Mouse (Mus musculus): Measurements from ENCODE around the gene Snap47. TPM values are rescaled to one million over a fixed set of nuclear protein-coding genes. Genes with fewer than 3 reads are reported as not detected.
"Not testable (repeated sequence)": the region's sequence is repeated elsewhere in the genome, so short reads cannot be mapped to it uniquely, and the experiment has no call there.

Gene Snap47
- polyA plus RNA-seq, 1 experiment from 2014 or later, result 614 TPM

GRCm38 (mm10) chr11:59367955-59368354 is 83.0 kb downstream of the Snap47 start:
- not testable (repeated sequence) for H3K36me3 ChIP-seq (ENCODE audit: control insufficient read depth, insufficient read depth, low read length); H3K27ac ChIP-seq (ENCODE audit: low read length); H3K4me3 ChIP-seq (ENCODE audit: low read depth, low read length); H3K27me3 ChIP-seq (ENCODE audit: control insufficient read depth, insufficient read depth, low read depth, low read length); H3K4me1 ChIP-seq (ENCODE audit: control insufficient read depth, insufficient read depth, low read length); ATAC-seq; H3K9ac ChIP-seq (ENCODE audit: low read depth, low read length); H3K4me2 ChIP-seq (ENCODE audit: low read length); H3K9me3 ChIP-seq (replicated peaks; ENCODE audit: control insufficient read depth, low read length, poor library complexity, severe bottlenecking)
- 82% methylated on average over 4 of the region's 4 CpGs for WGBS

- Histone ChIP-seq H3K9me3 (replicated peaks; ENCODE audit: control insufficient read depth, low read length, poor library complexity, severe bottlenecking) (no peaks in the 10 kb centered on the region), H3K27me3 (ENCODE audit: control insufficient read depth, insufficient read depth, low read depth, low read length) (no peaks in the 10 kb centered on the region), H3K4me2 (ENCODE audit: low read length) (no peak overlapping the region), H3K4me1 (ENCODE audit: control insufficient read depth, insufficient read depth, low read length) (no peaks in the 10 kb centered on the region), H3K27ac (ENCODE audit: low read length) (no peak overlapping the region), H3K36me3 (ENCODE audit: control insufficient read depth, insufficient read depth, low read length) (no peaks in the 10 kb centered on the region), H3K4me3 (ENCODE audit: low read depth, low read length) (no peak overlapping the region), H3K9ac (ENCODE audit: low read depth, low read length) (no peak overlapping the region)
- WGBS, result 18% methylated on average over 3 of the region's 3 CpGs
- no peak for ATAC-seq
Observed at GRCm38 (mm10) chr11:59366633-59367032, 84.4 kb downstream of the Snap47 start.

- Histone ChIP-seq H3K9me3 (replicated peaks; ENCODE audit: control insufficient read depth, low read length, poor library complexity, severe bottlenecking) (no peaks in the 10 kb centered on the region), H3K36me3 (ENCODE audit: control insufficient read depth, insufficient read depth, low read length) (no peaks in the 10 kb centered on the region), H3K27me3 (ENCODE audit: control insufficient read depth, insufficient read depth, low read depth, low read length) (no peaks in the 10 kb centered on the region), H3K9ac (ENCODE audit: low read depth, low read length) (no peak overlapping the region), H3K4me3 (ENCODE audit: low read depth, low read length) (no peak overlapping the region), H3K4me2 (ENCODE audit: low read length) (no peak overlapping the region), H3K27ac (ENCODE audit: low read length) (no peak overlapping the region), H3K4me1 (ENCODE audit: control insufficient read depth, insufficient read depth, low read length) (no peaks in the 10 kb centered on the region)
- WGBS, result 37% methylated on average over 3 of the region's 3 CpGs
- ATAC-seq, result no peak
Observed at GRCm38 (mm10) chr11:59366031-59366430, 85.0 kb downstream of the Snap47 start.

GRCm38 (mm10) chr11:59364417-59364816 is 86.6 kb downstream of the Snap47 start:
- ATAC-seq, result no peak
- WGBS, result 59% methylated on average over 3 of the region's 3 CpGs
- Histone ChIP-seq H3K27me3 (ENCODE audit: control insufficient read depth, insufficient read depth, low read depth, low read length) (no peaks in the 10 kb centered on the region), H3K36me3 (ENCODE audit: control insufficient read depth, insufficient read depth, low read length) (no peaks in the 10 kb centered on the region), H3K27ac (ENCODE audit: low read length) (no peak overlapping the region), H3K4me3 (ENCODE audit: low read depth, low read length) (no peak overlapping the region), H3K4me1 (ENCODE audit: control insufficient read depth, insufficient read depth, low read length) (no peaks in the 10 kb centered on the region), H3K9ac (ENCODE audit: low read depth, low read length) (no peak overlapping the region), H3K9me3 (replicated peaks; ENCODE audit: control insufficient read depth, low read length, poor library complexity, severe bottlenecking) (no peaks in the 10 kb centered on the region), H3K4me2 (ENCODE audit: low read length) (no peak overlapping the region)

GRCm38 (mm10) chr11:59364007-59364406 is 87.0 kb downstream of the Snap47 start:
- H3K9ac ChIP-seq (ENCODE audit: low read depth, low read length), result no peak overlapping the region

GRCm38 (mm10) chr11:59361291-59361690 is 89.7 kb downstream of the Snap47 start:
- Histone ChIP-seq H3K27me3 (ENCODE audit: control insufficient read depth, insufficient read depth, low read depth, low read length) (no peaks in the 10 kb centered on the region), H3K9me3 (replicated peaks; ENCODE audit: control insufficient read depth, low read length, poor library complexity, severe bottlenecking) (no peaks in the 10 kb centered on the region), H3K4me3 (ENCODE audit: low read depth, low read length) (no peak overlapping the region), H3K9ac (ENCODE audit: low read depth, low read length) (no peak overlapping the region), H3K4me1 (ENCODE audit: control insufficient read depth, insufficient read depth, low read length) (no peaks in the 10 kb centered on the region), H3K27ac (ENCODE audit: low read length) (no peak overlapping the region), H3K36me3 (ENCODE audit: control insufficient read depth, insufficient read depth, low read length) (no peaks in the 10 kb centered on the region), H3K4me2 (ENCODE audit: low read length) (no peak overlapping the region)
- 90% methylated on average over 9 of the region's 9 CpGs for WGBS
- no peak for ATAC-seq

More at GRCm38 (mm10) chr11:59364007-59364406, 87.0 kb downstream of the Snap47 start:
- Histone ChIP-seq H3K4me2 (ENCODE audit: low read length) (no peak overlapping the region), H3K4me3 (ENCODE audit: low read depth, low read length) (no peak overlapping the region), H3K27ac (ENCODE audit: low read length) (no peak overlapping the region), H3K36me3 (ENCODE audit: control insufficient read depth, insufficient read depth, low read length) (no peaks in the 10 kb centered on the region), H3K4me1 (ENCODE audit: control insufficient read depth, insufficient read depth, low read length) (no peaks in the 10 kb centered on the region), H3K9me3 (replicated peaks; ENCODE audit: control insufficient read depth, low read length, poor library complexity, severe bottlenecking) (no peaks in the 10 kb centered on the region), H3K27me3 (ENCODE audit: control insufficient read depth, insufficient read depth, low read depth, low read length) (no peaks in the 10 kb centered on the region)
- ATAC-seq, result no peak
- WGBS, result 87% methylated on average over 9 of the region's 9 CpGs

Other genes with a start within 250 kb of the Snap47 start
- 80.3 and 91.1 TPM in 2 replicates for gene Mrpl55, start 248.7 kb downstream of the Snap47 start, polyA plus RNA-seq (2015; fragmentation: Nextera tagmentation; extraction: Ambion mirVana)
- gene 2310033P09Rik, start 242.9 kb downstream of the Snap47 start, polyA plus RNA-seq (2015; fragmentation: Nextera tagmentation; extraction: Ambion mirVana), result 25.0 and 25.2 TPM in 2 replicates
- 644 and 651 TPM in 2 replicates for gene Arf1, start 222.9 kb downstream of the Snap47 start, polyA plus RNA-seq (2015; fragmentation: Nextera tagmentation; extraction: Ambion mirVana)
- gene Wnt3a, start 160.4 kb downstream of the Snap47 start, polyA plus RNA-seq (2015; fragmentation: Nextera tagmentation; extraction: Ambion mirVana), result 0.21 and 0.26 TPM in 2 replicates
- 3.0 and 3.6 TPM in 2 replicates for gene Wnt9a, start 144.3 kb downstream of the Snap47 start, polyA plus RNA-seq (2015; fragmentation: Nextera tagmentation; extraction: Ambion mirVana)
- gene Prss38, start 75.5 kb downstream of the Snap47 start, polyA plus RNA-seq (2015; fragmentation: Nextera tagmentation; extraction: Ambion mirVana), result not detected in 2 replicates
- gene Jmjd4, start 1.1 kb downstream of the Snap47 start, polyA plus RNA-seq (2015; fragmentation: Nextera tagmentation; extraction: Ambion mirVana), result 17.9 and 18.3 TPM in 2 replicates
- 14.2 and 14.4 TPM in 2 replicates for gene Zfp867, start 21.3 kb upstream of the Snap47 start, polyA plus RNA-seq (2015; fragmentation: Nextera tagmentation; extraction: Ambion mirVana)
- 13.4 TPM in 2 replicates for gene Zkscan17, start 75.6 kb upstream of the Snap47 start, polyA plus RNA-seq (2015; fragmentation: Nextera tagmentation; extraction: Ambion mirVana)
- gene Nlrp3, start 90.4 kb upstream of the Snap47 start, polyA plus RNA-seq (2015; fragmentation: Nextera tagmentation; extraction: Ambion mirVana), result 0.09 and 0.34 TPM in 2 replicates
- not detected in 2 replicates for gene Olfr222, start 125.0 kb upstream of the Snap47 start, polyA plus RNA-seq (2015; fragmentation: Nextera tagmentation; extraction: Ambion mirVana)
- gene Olfr223, start 142.1 kb upstream of the Snap47 start, polyA plus RNA-seq (2015; fragmentation: Nextera tagmentation; extraction: Ambion mirVana), result not detected in 2 replicates
- gene Mprip, start 210.1 kb upstream of the Snap47 start, polyA plus RNA-seq (2015; fragmentation: Nextera tagmentation; extraction: Ambion mirVana), result 35.8 and 39.2 TPM in 2 replicates

Measured in midbrain, embryonic 16.5 days (tissue).